Mouse (Mus musculus) G1E (cell line): Measurements from ENCODE around the gene Col5a3. TPM values are rescaled to one million over a fixed set of nuclear protein-coding genes. Genes with fewer than 3 reads are reported as not detected.

Source experiments
- ATAC-seq: 2 replicates; pipeline ENCODE4 v1.8.0; 2016; ENCODE audit warnings: mild to moderate bottlenecking; ENCODE audit not compliant: insufficient number of reproducible peaks, poor library complexity, low FRiP score, severe bottlenecking; ENCODE audit errors: extremely low read depth
- DNase-seq: peaks from one replicate; pipeline ENCODE4 v3.0.0; 2012; ENCODE audit warnings: low spot score
- H3K27me3 ChIP-seq: 2 replicates; pipeline ENCODE4 v1.6.1; 2012; ENCODE audit warnings: mild to moderate bottlenecking, low read length, inconsistent platforms; ENCODE audit not compliant: insufficient read depth
- H3K36me3 ChIP-seq: replicated peaks from 2 replicates; pipeline ENCODE3; 2012; ENCODE audit warnings: mild to moderate bottlenecking, inconsistent platforms
- H3K4me1 ChIP-seq: 2 replicates; pipeline ENCODE4 v1.6.1; 2012; ENCODE audit warnings: low read depth, low read length, inconsistent platforms, mixed read lengths; ENCODE audit not compliant: insufficient read depth
- H3K4me3 ChIP-seq: 2 replicates; pipeline ENCODE4 v1.5.1; 2012; ENCODE audit warnings: low read depth, mild to moderate bottlenecking, inconsistent platforms, low read length, moderate library complexity, mixed read lengths
- H3K9me3 ChIP-seq: replicated peaks from 2 replicates; pipeline ENCODE4 v1.6.1; 2012; ENCODE audit warnings: inconsistent platforms
- CTCF ChIP-seq: IDR thresholded peaks from 2 replicates; pipeline ENCODE4 v1.5.1; 2012; ENCODE audit warnings: low read depth, low read length, inconsistent platforms, mixed read lengths
- GATA1 ChIP-seq: IDR thresholded peaks from 2 replicates; pipeline ENCODE4 v1.6.1; 2012; ENCODE audit warnings: borderline replicate concordance, low read length, inconsistent platforms, mixed read lengths
- GATA2 ChIP-seq: IDR thresholded peaks from 2 replicates; pipeline ENCODE4 v1.6.1; 2012; ENCODE audit warnings: low read depth, low read length, inconsistent platforms, borderline replicate concordance
- POLR2AphosphoS5 ChIP-seq: IDR thresholded peaks from 2 replicates; pipeline ENCODE4 v1.6.1; 2012; ENCODE audit warnings: low read depth, low read length, inconsistent platforms; ENCODE audit not compliant: insufficient replicate concordance
- TAL1 ChIP-seq: conservative IDR thresholded peaks from 2 replicates; pipeline ENCODE4 v1.6.1; 2012; ENCODE audit warnings: low read depth, low read length, inconsistent platforms, mixed read lengths
- polyA plus RNA-seq: library from polyadenylated mRNA; stranded (reverse); fragments of >175 nt; gene quantifications from 2 replicates; pipeline ENCODE4 v1.2.3, GENCODE M21; 2012
- total RNA-seq, 2 experiments: library from RNA; stranded (forward) in 1 of 2; stranded (reverse) in 1 of 2; fragments of 200-1000 nt in 1 of 2; fragments of >200 nt in 1 of 2; fragmentation: Nextera tagmentation in 1 of 2; gene quantifications; 2 replicates each; pipeline ENCODE4 v1.2.3; 2014 to 2017

Gene Col5a3
- total and polyA plus RNA-seq, 3 experiments: 0.11 TPM; not detected in 2

DNA sequence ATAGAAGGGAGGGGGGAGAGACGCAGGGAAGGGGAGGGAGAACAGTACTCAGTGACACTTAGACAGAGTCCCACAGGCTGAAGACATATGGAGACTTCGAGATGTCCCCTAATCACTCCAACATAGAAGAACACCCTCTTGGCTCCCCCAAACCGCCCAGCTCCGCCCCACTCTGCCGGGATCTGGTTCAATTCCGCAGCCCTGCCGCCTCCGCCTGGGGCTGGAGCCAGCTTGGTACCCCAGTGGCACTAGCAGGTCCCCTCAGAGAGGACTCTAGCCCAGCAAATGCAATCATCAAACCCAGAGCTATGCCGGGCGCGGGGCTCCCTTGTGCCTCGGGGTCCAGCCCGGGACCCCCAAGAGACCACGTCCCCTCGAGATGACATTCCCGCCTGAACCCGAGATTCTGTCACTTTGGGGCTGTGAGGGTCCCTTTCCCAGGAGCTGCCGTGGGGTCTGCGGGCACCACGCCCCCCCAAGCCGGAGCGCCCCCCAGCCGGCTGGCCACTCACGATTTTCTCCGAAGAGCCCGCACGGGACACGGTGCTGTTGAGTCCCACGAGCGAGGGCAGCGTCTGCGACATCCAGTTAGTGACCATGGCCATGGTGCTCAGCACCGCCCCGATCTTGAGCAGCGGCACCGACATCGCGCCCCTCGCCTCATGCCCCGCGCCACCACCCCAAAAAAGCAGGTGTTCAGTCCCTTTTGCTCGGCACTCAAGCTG is 88.6 kb downstream of the Col5a3 start:
- Histone ChIP-seq H3K4me1 (peaks cover 6% of the 10 kb centered on the region), H3K27me3 (peaks cover 41% of the 10 kb centered on the region), H3K9me3 (no peaks in the 10 kb centered on the region), H3K4me3 (0 out of 2 replicates have a peak overlapping the region, but pooled peaks have one; percentile 23), H3K36me3 (no peaks in the 10 kb centered on the region)
- TF ChIP-seq TAL1 (no peak), POLR2AphosphoS5 (no peak), GATA1 (no peak), CTCF (no peak), GATA2 (no peak)
- DNase-seq: no peak
- ATAC-seq: no peak

DNA sequence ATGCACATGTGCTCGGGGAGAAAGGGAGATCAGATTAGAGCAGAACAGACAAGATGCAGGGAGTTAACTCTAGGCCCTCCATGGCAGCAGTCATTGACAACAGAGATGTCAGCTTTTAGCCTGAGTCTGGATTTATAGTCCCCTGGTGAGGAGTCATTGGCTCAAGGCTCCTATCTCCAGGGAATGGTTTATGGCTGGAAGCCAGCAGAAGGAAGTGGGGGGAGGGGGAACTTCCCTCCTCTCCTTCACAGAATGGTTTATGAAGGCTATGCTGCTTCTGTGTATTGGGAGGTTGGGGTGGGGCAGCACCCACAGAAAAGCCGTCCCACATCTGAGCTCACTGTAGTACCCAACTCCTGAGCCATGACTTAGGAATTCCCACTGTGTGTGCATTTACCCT is 93.3 kb downstream of the Col5a3 start:
- H3K36me3 ChIP-seq: no peaks in the 10 kb centered on the region
- DNase-seq (no peak), ATAC-seq (no peak)
- no peaks in the 10 kb centered on the region for H3K9me3 ChIP-seq
- no peak for TF ChIP-seq GATA2
- no peak for TF ChIP-seq GATA1
- TF ChIP-seq CTCF: no peak
- no peak for TF ChIP-seq POLR2AphosphoS5
- TF ChIP-seq TAL1: no peak
- no peak overlapping the region for H3K4me3 ChIP-seq
- peaks cover 11% of the 10 kb centered on the region for H3K27me3 ChIP-seq
- no peaks in the 10 kb centered on the region for H3K4me1 ChIP-seq

Other genes starting within 250 kb of the Col5a3 start
- 10.3 and 11.3 TPM in 2 replicates for gene Zfp846, start 233.8 kb downstream of the Col5a3 start, total RNA-seq (2014; fragmentation: Nextera tagmentation)
- 8.0 and 10.5 TPM in 2 replicates for gene Zfp846, start 233.8 kb downstream of the Col5a3 start, total RNA-seq (2017)
- gene Zfp846, start 233.8 kb downstream of the Col5a3 start, polyA plus RNA-seq: 8.8 and 10.6 TPM in 2 replicates
- gene Ubl5, start 172.2 kb downstream of the Col5a3 start, total RNA-seq (2014; fragmentation: Nextera tagmentation): 175 and 176 TPM in 2 replicates
- gene Ubl5, start 172.2 kb downstream of the Col5a3 start, total RNA-seq (2017): 256 and 270 TPM in 2 replicates
- 9.2 and 18.4 TPM in 2 replicates for gene Ubl5, start 172.2 kb downstream of the Col5a3 start, polyA plus RNA-seq
- gene Fbxl12, start 170.3 kb downstream of the Col5a3 start, total RNA-seq (2014; fragmentation: Nextera tagmentation): 25.6 and 34.2 TPM in 2 replicates
- gene Fbxl12, start 170.3 kb downstream of the Col5a3 start, total RNA-seq (2017): 6.3 and 7.9 TPM in 2 replicates
- gene Fbxl12, start 170.3 kb downstream of the Col5a3 start, polyA plus RNA-seq: 15.4 and 22.0 TPM in 2 replicates
- gene Pin1, start 163.0 kb downstream of the Col5a3 start, total RNA-seq (2014; fragmentation: Nextera tagmentation): 13.2 and 17.6 TPM in 2 replicates
- 17.0 and 21.3 TPM in 2 replicates for gene Pin1, start 163.0 kb downstream of the Col5a3 start, total RNA-seq (2017)
- 27.3 and 28.7 TPM in 2 replicates for gene Pin1, start 163.0 kb downstream of the Col5a3 start, polyA plus RNA-seq
- not detected in 2 replicates for gene Olfm2, start 68.7 kb downstream of the Col5a3 start, total RNA-seq (2014; fragmentation: Nextera tagmentation)
- gene Olfm2, start 68.7 kb downstream of the Col5a3 start, total RNA-seq (2017): 0.06 TPM in 1 of 2 replicates, not detected in the other
- gene Olfm2, start 68.7 kb downstream of the Col5a3 start, polyA plus RNA-seq: not detected in 2 replicates
- gene Rdh8, start 3.4 kb upstream of the Col5a3 start, total RNA-seq (2014; fragmentation: Nextera tagmentation): not detected in 2 replicates
- gene Rdh8, start 3.4 kb upstream of the Col5a3 start, total RNA-seq (2017): 0.06 TPM in 1 of 2 replicates, not detected in the other
- gene Rdh8, start 3.4 kb upstream of the Col5a3 start, polyA plus RNA-seq: not detected in 2 replicates
- not detected in 2 replicates for gene A230050P20Rik, start 53.6 kb upstream of the Col5a3 start, total RNA-seq (2014; fragmentation: Nextera tagmentation)
- gene A230050P20Rik, start 53.6 kb upstream of the Col5a3 start, total RNA-seq (2017): 0.05 TPM in 1 of 2 replicates, not detected in the other
- gene A230050P20Rik, start 53.6 kb upstream of the Col5a3 start, polyA plus RNA-seq: 0.04 and 0.05 TPM in 2 replicates
- gene Angptl6, start 64.7 kb upstream of the Col5a3 start, total RNA-seq (2014; fragmentation: Nextera tagmentation): 1.2 and 5.1 TPM in 2 replicates
- gene Angptl6, start 64.7 kb upstream of the Col5a3 start, total RNA-seq (2017): 0.66 and 0.93 TPM in 2 replicates
- gene Angptl6, start 64.7 kb upstream of the Col5a3 start, polyA plus RNA-seq: 2.4 and 3.1 TPM in 2 replicates
- gene Ppan, start 73.1 kb upstream of the Col5a3 start, total RNA-seq (2014; fragmentation: Nextera tagmentation): 40.3 and 47.7 TPM in 2 replicates
- gene Ppan, start 73.1 kb upstream of the Col5a3 start, total RNA-seq (2017): 66.9 and 71.7 TPM in 2 replicates
- 297 and 313 TPM in 2 replicates for gene Ppan, start 73.1 kb upstream of the Col5a3 start, polyA plus RNA-seq
- gene Eif3g, start 83.6 kb upstream of the Col5a3 start, total RNA-seq (2014; fragmentation: Nextera tagmentation): 198 and 222 TPM in 2 replicates
- 173 and 175 TPM in 2 replicates for gene Eif3g, start 83.6 kb upstream of the Col5a3 start, total RNA-seq (2017)
- 475 and 545 TPM in 2 replicates for gene Eif3g, start 83.6 kb upstream of the Col5a3 start, polyA plus RNA-seq
- gene Dnmt1, start 144.8 kb upstream of the Col5a3 start, total RNA-seq (2014; fragmentation: Nextera tagmentation): 142 and 148 TPM in 2 replicates
- 167 and 197 TPM in 2 replicates for gene Dnmt1, start 144.8 kb upstream of the Col5a3 start, total RNA-seq (2017)
- 178 and 209 TPM in 2 replicates for gene Dnmt1, start 144.8 kb upstream of the Col5a3 start, polyA plus RNA-seq
- 1.8 and 8.4 TPM in 2 replicates for gene S1pr2, start 161.7 kb upstream of the Col5a3 start, total RNA-seq (2014; fragmentation: Nextera tagmentation)
- gene S1pr2, start 161.7 kb upstream of the Col5a3 start, total RNA-seq (2017): 2.1 and 2.8 TPM in 2 replicates
- gene S1pr2, start 161.7 kb upstream of the Col5a3 start, polyA plus RNA-seq: 1.6 TPM in 2 replicates
- 38.4 and 39.6 TPM in 2 replicates for gene Mrpl4, start 187.7 kb upstream of the Col5a3 start, total RNA-seq (2014; fragmentation: Nextera tagmentation)
- 39.1 and 51.5 TPM in 2 replicates for gene Mrpl4, start 187.7 kb upstream of the Col5a3 start, total RNA-seq (2017)
- gene Mrpl4, start 187.7 kb upstream of the Col5a3 start, polyA plus RNA-seq: 92.6 and 129 TPM in 2 replicates
- gene Icam1, start 200.9 kb upstream of the Col5a3 start, total RNA-seq (2014; fragmentation: Nextera tagmentation): 9.6 and 9.9 TPM in 2 replicates
- gene Icam1, start 200.9 kb upstream of the Col5a3 start, total RNA-seq (2017): 15.7 and 17.1 TPM in 2 replicates
- gene Icam1, start 200.9 kb upstream of the Col5a3 start, polyA plus RNA-seq: 5.0 and 5.8 TPM in 2 replicates
- 2.1 and 4.8 TPM in 2 replicates for gene Icam4, start 214.3 kb upstream of the Col5a3 start, total RNA-seq (2014; fragmentation: Nextera tagmentation)
- 8.2 and 10.6 TPM in 2 replicates for gene Icam4, start 214.3 kb upstream of the Col5a3 start, total RNA-seq (2017)
- gene Icam4, start 214.3 kb upstream of the Col5a3 start, polyA plus RNA-seq: 8.3 and 11.2 TPM in 2 replicates
- not detected in 2 replicates for gene Icam5, start 217.0 kb upstream of the Col5a3 start, total RNA-seq (2014; fragmentation: Nextera tagmentation)
- 0.33 and 0.99 TPM in 2 replicates for gene Icam5, start 217.0 kb upstream of the Col5a3 start, total RNA-seq (2017)
- 0.30 and 0.38 TPM in 2 replicates for gene Icam5, start 217.0 kb upstream of the Col5a3 start, polyA plus RNA-seq